Mouse (Mus musculus): Measurements from ENCODE around the gene Magi1.

Gene Magi1

GRCm38 (mm10) chr6:93871516-93871915, 412.2 kb downstream of the Magi1 start:
- no peak for DNase-seq

GRCm38 (mm10) chr6:93870023-93870422, 413.7 kb downstream of the Magi1 start:
- no peak for DNase-seq

GRCm38 (mm10) chr6:93862263-93862662, 421.5 kb downstream of the Magi1 start:
- DNase-seq = no peak

- no peak for DNase-seq
Observed at GRCm38 (mm10) chr6:93856783-93857182, 426.9 kb downstream of the Magi1 start.

- DNase-seq = no peak
Observed at GRCm38 (mm10) chr6:93855806-93856641, 427.7 kb downstream of the Magi1 start.

GRCm38 (mm10) chr6:93848942-93849790, 434.6 kb downstream of the Magi1 start:
- DNase-seq = no peak

GRCm38 (mm10) chr6:93845498-93845897, 438.2 kb downstream of the Magi1 start:
- no peak for DNase-seq

GRCm38 (mm10) chr6:93845080-93845479, 438.6 kb downstream of the Magi1 start:
- DNase-seq = no peak

GRCm38 (mm10) chr6:93844576-93844975, 439.1 kb downstream of the Magi1 start:
- no peak for DNase-seq

- DNase-seq = no peak
Observed at GRCm38 (mm10) chr6:93838398-93838797, 445.3 kb downstream of the Magi1 start.

- no peak for DNase-seq
Observed at GRCm38 (mm10) chr6:93836585-93836984, 447.1 kb downstream of the Magi1 start.

- no peak for DNase-seq
Observed at GRCm38 (mm10) chr6:93835211-93835610, 448.5 kb downstream of the Magi1 start.

- no peak for DNase-seq
Observed at GRCm38 (mm10) chr6:93828262-93828661, 455.5 kb downstream of the Magi1 start.

- DNase-seq = no peak
Observed at GRCm38 (mm10) chr6:93826875-93827274, 456.8 kb downstream of the Magi1 start.

- no peak for DNase-seq
Observed at GRCm38 (mm10) chr6:93822221-93822897, 461.4 kb downstream of the Magi1 start.

GRCm38 (mm10) chr6:93821512-93821911, 462.2 kb downstream of the Magi1 start:
- peak; percentile 60 for DNase-seq

- DNase-seq = peak; percentile 97
Observed at GRCm38 (mm10) chr6:93819888-93820287, 463.8 kb downstream of the Magi1 start.

- DNase-seq = no peak
Observed at GRCm38 (mm10) chr6:93819282-93819681, 464.4 kb downstream of the Magi1 start.

GRCm38 (mm10) chr6:93818494-93818893, 465.2 kb downstream of the Magi1 start:
- no peak for DNase-seq

- no peak for DNase-seq
Observed at GRCm38 (mm10) chr6:93805407-93805936, 478.2 kb downstream of the Magi1 start.

- DNase-seq = no peak
Observed at GRCm38 (mm10) chr6:93802390-93802789, 481.3 kb downstream of the Magi1 start.

- DNase-seq = no peak
Observed at GRCm38 (mm10) chr6:93800465-93800864, 483.3 kb downstream of the Magi1 start.

Measured in retina, postnatal 1 day (tissue).